Mouse (Mus musculus) C2C12 (cell line): ENCODE measurements around the gene Gm4846. TPM values are rescaled to one million over a fixed set of nuclear protein-coding genes. Genes with fewer than 3 reads are reported as not detected.

Experiments
- H3K27me3 ChIP-seq: one replicate; pipeline ENCODE4 v1.6.1; 2011; ENCODE audit not compliant: control insufficient read depth, insufficient read depth, insufficient read length
- H3K36me3 ChIP-seq: one replicate; pipeline ENCODE4 v1.6.1; 2011; ENCODE audit not compliant: control insufficient read depth, insufficient read depth
- H3K4me3 ChIP-seq: one replicate; pipeline ENCODE4 v1.5.1; 2011; ENCODE audit warnings: mild to moderate bottlenecking, control low read depth; ENCODE audit not compliant: poor library complexity, insufficient read depth, severe bottlenecking
- H3K79me2 ChIP-seq: one replicate; pipeline ENCODE4 v1.6.1; 2011; ENCODE audit not compliant: control insufficient read depth, insufficient read depth
- H3K79me3 ChIP-seq: one replicate; pipeline ENCODE4 v1.6.1; 2011; ENCODE audit warnings: low read depth, control low read depth
- H3ac ChIP-seq: one replicate; pipeline ENCODE3; 2011; ENCODE audit warnings: low read depth; ENCODE audit not compliant: control insufficient read depth, insufficient read length
- CEBPB ChIP-seq: IDR thresholded peaks from one replicate; pipeline ENCODE4 v1.6.1; 2011; ENCODE audit warnings: low read depth, mild to moderate bottlenecking, control low read depth, moderate library complexity
- CTCF ChIP-seq: IDR thresholded peaks from one replicate; pipeline ENCODE4 v1.5.1; 2011; ENCODE audit not compliant: control insufficient read depth, insufficient read depth, insufficient read length
- FOSL1 ChIP-seq: IDR thresholded peaks from one replicate; pipeline ENCODE4 v1.8.0; 2011; ENCODE audit warnings: mild to moderate bottlenecking, low read length; ENCODE audit not compliant: poor library complexity, insufficient read depth, severe bottlenecking
- MAX ChIP-seq: IDR thresholded peaks from one replicate; pipeline ENCODE4 v1.6.1; 2011; ENCODE audit warnings: mild to moderate bottlenecking, control low read depth
- MYOD1 ChIP-seq: IDR thresholded peaks from one replicate; pipeline ENCODE4 v1.6.1; 2011; ENCODE audit warnings: low read depth; ENCODE audit not compliant: control insufficient read depth, insufficient read length
- MYOG ChIP-seq: IDR thresholded peaks from one replicate; pipeline ENCODE4 v1.6.1; 2011; ENCODE audit not compliant: control insufficient read depth, insufficient read length; ENCODE audit errors: extremely low read depth
- USF1 ChIP-seq: IDR thresholded peaks from one replicate; pipeline ENCODE4 v1.6.1; 2011; ENCODE audit warnings: low read depth, mild to moderate bottlenecking, control low read depth, moderate library complexity
- polyA plus RNA-seq: library from polyadenylated mRNA; unstranded; fragments of >200 nt; fragmentation: generic; extraction: Trizol; gene quantifications from one replicate; pipeline ENCODE4 v1.2.1, GENCODE M21; 2012; ENCODE audit warnings: missing spikeins

Gene Gm4846
- polyA plus RNA-seq, 1 experiment: not detected

DNA sequence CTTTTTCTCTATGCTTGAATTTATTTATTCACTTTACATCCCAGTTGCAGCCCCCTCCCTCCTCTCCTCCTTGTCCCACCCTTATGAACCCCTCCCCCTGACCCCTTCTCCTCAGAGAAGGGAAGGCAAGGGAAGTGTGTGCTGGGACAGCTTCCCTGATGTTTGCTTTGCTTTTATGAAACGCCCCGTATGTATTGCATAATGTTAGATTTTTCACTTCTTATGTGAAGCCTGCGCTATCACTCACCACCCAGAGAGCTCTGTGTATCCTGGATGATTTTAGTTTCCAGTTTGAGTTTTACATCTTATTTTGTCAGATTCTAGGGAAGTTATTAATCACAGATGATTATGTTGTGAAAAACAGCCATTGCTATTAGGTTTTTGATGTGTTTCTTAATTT is 30.2 kb downstream of the Gm4846 start:
- TF ChIP-seq MYOG: no peak
- no peak for TF ChIP-seq CTCF
- TF ChIP-seq FOSL1: no peak
- TF ChIP-seq MAX: no peak
- TF ChIP-seq MYOD1: no peak
- no peak for TF ChIP-seq USF1
- TF ChIP-seq CEBPB: no peak
- H3K4me3 ChIP-seq: no peak overlapping the region
- H3K79me3 ChIP-seq: no peaks in the 10 kb centered on the region
- H3K27me3 ChIP-seq: no peaks in the 10 kb centered on the region
- no peak overlapping the region for H3ac ChIP-seq
- no peaks in the 10 kb centered on the region for H3K79me2 ChIP-seq
- H3K36me3 ChIP-seq: no peaks in the 10 kb centered on the region

DNA sequence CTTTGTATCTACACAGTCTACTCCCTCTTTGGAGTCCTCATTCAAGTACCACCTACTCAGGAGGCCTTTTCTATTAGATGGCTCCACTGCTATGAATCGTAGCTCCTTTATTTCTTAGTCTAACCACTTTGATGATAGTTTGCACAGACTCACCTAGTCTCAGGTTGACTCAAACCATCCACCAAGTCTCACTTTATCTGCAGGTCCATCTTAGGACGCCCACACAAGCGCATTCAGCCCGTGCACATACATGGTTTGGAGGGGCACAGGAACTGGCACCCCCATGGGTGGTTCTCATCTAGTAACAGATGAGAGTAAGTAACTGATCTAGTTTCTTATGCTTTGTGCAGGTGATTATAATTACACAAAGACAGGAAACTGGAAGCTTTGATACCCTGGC is 34.8 kb downstream of the Gm4846 start:
- Histone ChIP-seq H3ac (no peak overlapping the region), H3K36me3 (no peaks in the 10 kb centered on the region), H3K79me2 (no peaks in the 10 kb centered on the region), H3K79me3 (no peaks in the 10 kb centered on the region), H3K27me3 (no peaks in the 10 kb centered on the region), H3K4me3 (no peak overlapping the region)
- no peak for TF ChIP-seq MYOD1
- no peak for TF ChIP-seq MYOG
- no peak for TF ChIP-seq USF1
- no peak for TF ChIP-seq MAX
- TF ChIP-seq CEBPB: no peak

DNA sequence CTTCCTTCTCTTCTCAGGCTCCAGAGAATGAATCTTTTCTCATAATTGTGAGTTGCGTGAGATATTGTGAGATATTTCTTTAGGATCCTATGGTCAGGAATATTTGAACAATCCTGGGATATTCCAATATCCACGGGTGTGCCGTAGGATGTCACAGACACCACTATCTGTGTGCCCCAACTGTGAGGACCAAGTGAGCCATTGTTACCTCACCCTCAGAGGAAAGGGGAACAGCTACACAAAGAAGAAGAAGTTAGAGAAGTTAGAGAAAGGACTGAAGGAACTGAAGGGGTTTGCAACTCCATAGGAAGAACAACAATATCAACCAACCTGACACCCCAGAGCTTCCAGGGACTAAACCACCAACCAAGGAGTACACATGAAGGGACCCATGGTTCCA is 55.4 kb downstream of the Gm4846 start:
- H3K79me2 ChIP-seq: no peaks in the 10 kb centered on the region
- H3K4me3 ChIP-seq: no peak overlapping the region
- no peaks in the 10 kb centered on the region for H3K79me3 ChIP-seq
- H3K36me3 ChIP-seq: no peaks in the 10 kb centered on the region
- H3K27me3 ChIP-seq: no peaks in the 10 kb centered on the region
- no peak for TF ChIP-seq USF1
- no peak for TF ChIP-seq CTCF
- TF ChIP-seq CEBPB: no peak
- TF ChIP-seq MAX: no peak
- TF ChIP-seq MYOD1: no peak
- no peak for TF ChIP-seq FOSL1
- TF ChIP-seq MYOG: no peak
- H3ac ChIP-seq: no peak overlapping the region

DNA sequence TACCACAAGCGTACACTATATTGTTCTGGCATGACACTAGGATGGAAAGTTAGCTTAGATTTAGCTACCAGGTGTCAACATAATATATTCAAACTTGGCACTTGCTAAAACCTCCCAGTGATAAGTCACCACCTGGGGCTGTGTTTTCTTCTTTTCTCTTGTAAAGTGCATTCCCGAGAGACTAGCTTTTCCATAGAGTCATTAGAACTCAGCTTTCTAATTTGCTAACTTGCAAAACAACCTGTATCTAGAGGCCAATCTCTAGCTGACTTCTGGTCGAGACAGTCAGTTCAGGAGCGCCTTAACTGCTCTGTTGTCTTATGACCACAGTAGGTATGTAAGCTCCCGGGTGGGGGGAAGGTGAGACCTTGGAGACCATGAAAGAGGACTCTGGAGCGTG is 58.0 kb downstream of the Gm4846 start:
- Histone ChIP-seq H3K79me3 (no peaks in the 10 kb centered on the region), H3K4me3 (no peak overlapping the region), H3K27me3 (no peaks in the 10 kb centered on the region), H3K36me3 (no peaks in the 10 kb centered on the region), H3K79me2 (no peaks in the 10 kb centered on the region), H3ac (no peak overlapping the region)
- TF ChIP-seq MAX (no peak), USF1 (no peak), MYOD1 (no peak), CTCF (no peak), MYOG (no peak), CEBPB (no peak), FOSL1 (no peak)

Other genes starting within 250 kb of the Gm4846 start
- 8.8 TPM for gene Ildr2, start 243.4 kb downstream of the Gm4846 start, polyA plus RNA-seq
- gene Tada1, start 118.5 kb downstream of the Gm4846 start, polyA plus RNA-seq: 18.5 TPM
- gene Pogk, start 87.7 kb downstream of the Gm4846 start, polyA plus RNA-seq: 7.6 TPM
- not detected for gene Gm4847, start 150.1 kb upstream of the Gm4846 start, polyA plus RNA-seq
- not detected for gene Fmo9, start 184.3 kb upstream of the Gm4846 start, polyA plus RNA-seq